Comparison of ENCODE assay signal across 9 mouse cellular contexts in genomic region chr11:98205463-98205862, GRCm38 (mm10). TPM values are rescaled to one million over a fixed set of nuclear protein-coding genes. Genes with fewer than 3 reads are reported as not detected.
DNase-seq lines count a peak whose midpoint lies in the region; ATAC-seq and TF ChIP-seq lines count a peak whose summit lies in the region.
"Had no signal": no experiment of that assay in that cellular context is flagged by ENCODE, and none has a peak within 500 bp of the region (broad histone marks: within the 10 kb centered on the region; RNA-seq: fewer than 3 reads in every experiment).

No protein-coding gene starts in this region.

- H3K4me3 ChIP-seq in kidney, embryonic 15.5 days (replicated peaks): peak overlapping the region; percentile 24
- peak overlapping the region; percentile 26 for H3K4me3 ChIP-seq in embryonic facial prominence, embryonic 14.5 days (ENCODE audit: low read depth, low read length)
- H3K4me3 ChIP-seq in intestine, postnatal 0 days (ENCODE audit: low read depth, low read length): peak overlapping the region; percentile 13; the same call in 1 of the 2 replicates
- H3K4me3 ChIP-seq in midbrain, postnatal 0 days (ENCODE audit: low read depth, low read length): no peak overlapping the region

- H3K9ac ChIP-seq in kidney, embryonic 15.5 days: no peak overlapping the region
- H3K9ac ChIP-seq in embryonic facial prominence, embryonic 14.5 days (ENCODE audit: low read depth, low read length): peak overlapping the region; percentile 8; the same call in 1 of the 2 replicates
- no peak overlapping the region for H3K9ac ChIP-seq in intestine, postnatal 0 days (ENCODE audit: low read depth, low read length)
- no peak overlapping the region for H3K9ac ChIP-seq in midbrain, postnatal 0 days (replicated peaks; ENCODE audit: low read length, poor library complexity, severe bottlenecking)

- H3K36me3 ChIP-seq in kidney, embryonic 15.5 days: peaks cover 30% of the 10 kb centered on the region
- H3K36me3 ChIP-seq in embryonic facial prominence, embryonic 14.5 days (ENCODE audit: control insufficient read depth, insufficient read depth, low read length): peaks cover 30% of the 10 kb centered on the region
- peaks cover 20% of the 10 kb centered on the region for H3K36me3 ChIP-seq in intestine, postnatal 0 days (ENCODE audit: control insufficient read depth, insufficient read depth)
- peaks cover 4% of the 10 kb centered on the region; the same call in 1 of the 2 replicates for H3K36me3 ChIP-seq in midbrain, postnatal 0 days (ENCODE audit: insufficient read depth, low read length)

- H3K27ac ChIP-seq in kidney, embryonic 15.5 days: no peak overlapping the region
- no peak overlapping the region for H3K27ac ChIP-seq in embryonic facial prominence, embryonic 14.5 days (replicated peaks; ENCODE audit: low read depth, low read length)
- no peak overlapping the region for H3K27ac ChIP-seq in intestine, postnatal 0 days (ENCODE audit: low read depth, low read length)
- H3K27ac ChIP-seq in midbrain, postnatal 0 days (ENCODE audit: low read depth, low read length): no peak overlapping the region

- H3K27me3 ChIP-seq in kidney, embryonic 15.5 days: no peaks in the 10 kb centered on the region
- H3K27me3 ChIP-seq in embryonic facial prominence, embryonic 14.5 days (replicated peaks; ENCODE audit: control insufficient read depth, insufficient read depth, low read length): no peaks in the 10 kb centered on the region
- H3K27me3 ChIP-seq in intestine, postnatal 0 days (replicated peaks; ENCODE audit: control insufficient read depth, insufficient read depth, low read length): no peaks in the 10 kb centered on the region
- no peaks in the 10 kb centered on the region for H3K27me3 ChIP-seq in midbrain, postnatal 0 days (ENCODE audit: insufficient read depth, low read length)

- ATAC-seq in kidney, embryonic 15.5 days (replicated peaks; ENCODE audit: low FRiP score): no peak
- no peak for ATAC-seq in embryonic facial prominence, embryonic 14.5 days (ENCODE audit: low read depth)
- ATAC-seq in intestine, postnatal 0 days: no peak
- ATAC-seq in midbrain, postnatal 0 days (ENCODE audit: low FRiP score): no peak

- DNase-seq in kidney, adult 18-20 months: no peak
- no peak for DNase-seq in embryonic facial prominence, embryonic 14.5 days (ENCODE audit: low spot score)
- no peak for DNase-seq in midbrain, postnatal 0 days (ENCODE audit: low spot score)
- DNase-seq in spleen, postnatal 14 days (ENCODE audit: low spot score in 2 of 2): no peak
- no peak for DNase-seq in thymus, postnatal 0 days (ENCODE audit: low spot score)
- no peak for DNase-seq in right cerebral cortex, adult 2 months (ENCODE audit: low spot score in 2 of 2)
- DNase-seq: right cerebral cortex, postnatal 25 days had no signal

- no peaks in the 10 kb centered on the region for H3K9me3 ChIP-seq in kidney, embryonic 15.5 days (replicated peaks)
- H3K9me3 ChIP-seq in embryonic facial prominence, embryonic 14.5 days (ENCODE audit: control insufficient read depth, low read length): no peaks in the 10 kb centered on the region
- H3K9me3 ChIP-seq in intestine, postnatal 0 days (ENCODE audit: control insufficient read depth): no peaks in the 10 kb centered on the region
- H3K9me3 ChIP-seq in midbrain, postnatal 0 days (ENCODE audit: low read length): no peaks in the 10 kb centered on the region

- H3K4me1 ChIP-seq in kidney, embryonic 15.5 days: peaks cover 17% of the 10 kb centered on the region
- H3K4me1 ChIP-seq in embryonic facial prominence, embryonic 14.5 days (ENCODE audit: control insufficient read depth, insufficient read depth, low read length): peaks cover 10% of the 10 kb centered on the region
- no peaks in the 10 kb centered on the region for H3K4me1 ChIP-seq in intestine, postnatal 0 days (replicated peaks; ENCODE audit: control insufficient read depth, insufficient read depth, low read length)
- peaks cover 3% of the 10 kb centered on the region; the same call in 1 of the 2 replicates for H3K4me1 ChIP-seq in midbrain, postnatal 0 days (ENCODE audit: insufficient read depth, low read length)

- no peak for TF ChIP-seq CTCF in intestine, postnatal 0 days (IDR thresholded peaks at IDR 0.05; ENCODE audit: low read depth)
- no peak for TF ChIP-seq CTCF in midbrain, postnatal 0 days (IDR thresholded peaks at IDR 0.05)

- H3K4me2 ChIP-seq in kidney, embryonic 15.5 days: peak overlapping the region; percentile 49
- peak overlapping the region; percentile 52 for H3K4me2 ChIP-seq in embryonic facial prominence, embryonic 14.5 days (ENCODE audit: low read depth, low read length)
- peak overlapping the region; percentile 65 for H3K4me2 ChIP-seq in intestine, postnatal 0 days (replicated peaks; ENCODE audit: low read depth)
- peak overlapping the region; percentile 99 for H3K4me2 ChIP-seq in midbrain, postnatal 0 days (ENCODE audit: low read depth, low read length, poor library complexity, severe bottlenecking)

RNA-seq across cellular contexts. Expression of gene Cdk12, which starts 2.6 kb away (rescaled TPM):
- polyA plus RNA-seq in kidney, embryonic 15.5 days (2015; fragmentation: Nextera tagmentation; extraction: Ambion mirVana): 10.9 and 11.9 TPM in 2 replicates
- 9.8 and 11.1 TPM in 2 replicates for polyA plus RNA-seq in embryonic facial prominence, embryonic 14.5 days (2014; fragmentation: Nextera tagmentation; extraction: Ambion mirVana)
- 4.9 and 6.4 TPM in 2 replicates for polyA plus RNA-seq in intestine, postnatal 0 days (2015; fragmentation: Nextera tagmentation; extraction: Ambion mirVana)
- 25.8 and 35.2 TPM in 2 replicates for total RNA-seq in midbrain, postnatal 0 days (2014; rRNA removed)
- polyA plus RNA-seq in midbrain, postnatal 0 days (2015; fragmentation: Nextera tagmentation; extraction: Ambion mirVana): 3.7 and 5.7 TPM in 2 replicates
- 9.0 and 12.2 TPM in 2 replicates for polyA plus RNA-seq in thymus, postnatal 0 days (2015; fragmentation: Nextera tagmentation; extraction: Ambion mirVana)

RNA-seq across cellular contexts. Expression of gene Med1, which starts 12.4 kb away (rescaled TPM):
- polyA plus RNA-seq in kidney, embryonic 15.5 days (2015; fragmentation: Nextera tagmentation; extraction: Ambion mirVana): 66.6 and 72.8 TPM in 2 replicates
- polyA plus RNA-seq in embryonic facial prominence, embryonic 14.5 days (2014; fragmentation: Nextera tagmentation; extraction: Ambion mirVana): 46.6 and 51.0 TPM in 2 replicates
- polyA plus RNA-seq in intestine, postnatal 0 days (2015; fragmentation: Nextera tagmentation; extraction: Ambion mirVana): 25.2 and 25.3 TPM in 2 replicates
- 36.2 and 40.6 TPM in 2 replicates for total RNA-seq in midbrain, postnatal 0 days (2014; rRNA removed)
- 46.0 and 49.9 TPM in 2 replicates for polyA plus RNA-seq in midbrain, postnatal 0 days (2015; fragmentation: Nextera tagmentation; extraction: Ambion mirVana)
- polyA plus RNA-seq in thymus, postnatal 0 days (2015; fragmentation: Nextera tagmentation; extraction: Ambion mirVana): 68.4 and 75.8 TPM in 2 replicates

RNA-seq across cellular contexts. Expression of gene Fbxl20, which starts 55.3 kb away (rescaled TPM):
- polyA plus RNA-seq in kidney, embryonic 15.5 days (2015; fragmentation: Nextera tagmentation; extraction: Ambion mirVana): 18.0 and 20.3 TPM in 2 replicates
- 10.1 and 17.6 TPM in 2 replicates for polyA plus RNA-seq in embryonic facial prominence, embryonic 14.5 days (2014; fragmentation: Nextera tagmentation; extraction: Ambion mirVana)
- 7.3 and 7.8 TPM in 2 replicates for polyA plus RNA-seq in intestine, postnatal 0 days (2015; fragmentation: Nextera tagmentation; extraction: Ambion mirVana)
- total RNA-seq in midbrain, postnatal 0 days (2014; rRNA removed): 24.0 and 25.7 TPM in 2 replicates
- 12.4 and 16.3 TPM in 2 replicates for polyA plus RNA-seq in midbrain, postnatal 0 days (2015; fragmentation: Nextera tagmentation; extraction: Ambion mirVana)
- polyA plus RNA-seq in thymus, postnatal 0 days (2015; fragmentation: Nextera tagmentation; extraction: Ambion mirVana): 12.2 and 18.7 TPM in 2 replicates

Comparison
In these comparisons a context has a peak if more than half of its experiments do, and no peak if none do; other contexts are left out.
1. H3K4me2 ChIP-seq: peak in every context shown above with its lines; median percentile 99 in midbrain, postnatal 0 days; 65 in intestine, postnatal 0 days; 52 in embryonic facial prominence, embryonic 14.5 days; 49 in kidney, embryonic 15.5 days.